Comparison of ENCODE assay signal across 17 mouse cellular contexts in genomic region chr13:109662099-109662498, GRCm38 (mm10).
DNase-seq lines count a peak whose midpoint lies in the region; ATAC-seq lines count a peak whose summit lies in the region.
"Had no signal": no experiment of that assay in that cellular context is flagged by ENCODE, and none has a peak within 500 bp of the region (broad histone marks: within the 10 kb centered on the region; RNA-seq: fewer than 3 reads in every experiment).

No protein-coding gene starts in this region.

- no peak for ATAC-seq in liver, embryonic 16.5 days (ENCODE audit: low read depth)
- ATAC-seq: activated CD4-positive, CD25-positive, alpha-beta regulatory T cell, adult 4 months; hindbrain, postnatal 0 days; midbrain, embryonic 16.5 days had no signal

- H3K4me3 ChIP-seq in liver, embryonic 16.5 days (ENCODE audit: low read depth, low read length): no peak overlapping the region
- H3K4me3 ChIP-seq: erythroblast, embryonic 14.5 days; forebrain, embryonic 15.5 days; left cerebral cortex, adult 2 months had no signal

- H3K27ac ChIP-seq in liver, embryonic 16.5 days (ENCODE audit: low read length): peak overlapping the region; percentile 58
- H3K27ac ChIP-seq: forebrain, embryonic 15.5 days; hindbrain, postnatal 0 days; left cerebral cortex, adult 2 months had no signal

- no peak overlapping the region for H3K4me2 ChIP-seq in liver, embryonic 16.5 days (ENCODE audit: low read depth, low read length)
- H3K4me2 ChIP-seq: forebrain, embryonic 15.5 days had no signal

- no peak overlapping the region for H3K9ac ChIP-seq in liver, embryonic 16.5 days (ENCODE audit: low read depth, low read length)
- H3K9ac ChIP-seq: forebrain, embryonic 15.5 days had no signal

- DNase-seq in heart, adult 11 months: peak; percentile 80
- DNase-seq in heart, postnatal 14 days: no peak
- DNase-seq in kidney, adult 8-10 months: peak; percentile 52 to 59
- peak; percentile 66 to 70 for DNase-seq in kidney, postnatal 36 days
- DNase-seq in retina, embryonic 14.5 days (ENCODE audit: low spot score): no peak
- no peak for DNase-seq in left cerebral cortex, adult 9 months (ENCODE audit: low spot score in 2 of 2)
- no peak for DNase-seq in adrenal gland, postnatal 14 days
- DNase-seq: heart, adult 18-20 months; lung, adult 18-20 months; right cerebral cortex, postnatal 4 days had no signal

- no peaks in the 10 kb centered on the region for H3K27me3 ChIP-seq in liver, embryonic 16.5 days (ENCODE audit: control insufficient read depth, insufficient read depth, low read depth, low read length)
- H3K27me3 ChIP-seq: forebrain, embryonic 15.5 days had no signal

- no peaks in the 10 kb centered on the region for H3K9me3 ChIP-seq in liver, embryonic 16.5 days (replicated peaks; ENCODE audit: control insufficient read depth, low read length)
- H3K9me3 ChIP-seq: forebrain, embryonic 15.5 days had no signal

- peaks cover 37% of the 10 kb centered on the region for H3K4me1 ChIP-seq in liver, embryonic 16.5 days (ENCODE audit: control insufficient read depth, low read depth, low read length)

- no peaks in the 10 kb centered on the region for H3K36me3 ChIP-seq in liver, embryonic 16.5 days (ENCODE audit: control insufficient read depth, insufficient read depth)
- H3K36me3 ChIP-seq: forebrain, embryonic 15.5 days had no signal

- intact Hi-C loops in heart, postnatal 14 days (cut with DNase I): no loop called here

- WGBS in liver, embryonic 16.5 days (ENCODE audit: insufficient replicate concordance): 61% methylated on average over 5 of the region's 5 CpGs

Comparison
In these comparisons a context has a peak if more than half of its experiments do, and no peak if none do; other contexts are left out.
1. DNase-seq: peak in heart, adult 11 months (single experiment), kidney, adult 8-10 months (2 of 2) and kidney, postnatal 36 days (2 of 2); none in heart, postnatal 14 days (0 of 2), retina, embryonic 14.5 days (single experiment), left cerebral cortex, adult 9 months (0 of 2) and adrenal gland, postnatal 14 days (single experiment).